Mouse (Mus musculus) layer of hippocampus, postnatal 25 days (tissue): ENCODE data around the gene Wdr5. TPM values are rescaled to one million over a fixed set of nuclear protein-coding genes. Genes with fewer than 3 reads are reported as not detected.

Experiments
- total RNA-seq, 2 experiments: library from RNA; stranded (reverse); gene quantifications; 2 replicates each; pipeline ENCODE4 v1.2.3; 2021

The Wdr5 gene
- total RNA-seq, 2 experiments from 2014 or later, result 27.6 to 32.6 TPM

Other genes starting within 250 kb of the Wdr5 start
- 10 to 100 TPM; 12.5 to 12.8 TPM for gene Vav2, start 88.1 kb upstream of the Wdr5 start, total RNA-seq
- 10 to 100 TPM; 24.5 to 25.4 TPM for gene Brd3os, start 72.8 kb upstream of the Wdr5 start, total RNA-seq
- gene Brd3, start 7.5 kb upstream of the Wdr5 start, total RNA-seq, result 10 to 100 TPM; 51.0 to 53.7 TPM
- gene Rxra, start 161.3 kb downstream of the Wdr5 start, total RNA-seq, result 10 to 100 TPM; 22.2 to 29.1 TPM